1 mouse cellular context compared by ENCODE assay signal in genomic region chr2:120575121-120575520, GRCm38 (mm10).
TF ChIP-seq lines count a peak whose summit lies in the region.

No protein-coding gene starts in this region.

TF ChIP-seq in CH12.LX, 34 proteins besides CTCF, POLR2A, EP300 and RAD21:
- TF ChIP-seq MAZ (IDR thresholded peaks at IDR 0.05; ENCODE audit: low read depth, low read length) = no peak
- TF ChIP-seq IRF4 (IDR thresholded peaks at IDR 0.05; ENCODE audit: low read depth, low read length) = no peak
- TF ChIP-seq ZNF384 (IDR thresholded peaks at IDR 0.05; ENCODE audit: low read depth, low read length) = no peak
- TF ChIP-seq JUND (conservative IDR thresholded peaks at IDR 0.05; ENCODE audit: low read depth, low read length) = no peak
- TF ChIP-seq UBTF (IDR thresholded peaks at IDR 0.05; ENCODE audit: low read depth, low read length) = no peak
- TF ChIP-seq ETS1 (conservative IDR thresholded peaks at IDR 0.05; ENCODE audit: low read depth, low read length) = no peak
- no peak for TF ChIP-seq HCFC1 (IDR thresholded peaks at IDR 0.05; ENCODE audit: low read depth, low read length)
- no peak for TF ChIP-seq NRF1 (IDR thresholded peaks at IDR 0.05; ENCODE audit: low read depth, low read length)
- TF ChIP-seq MXI1 (IDR thresholded peaks at IDR 0.05; ENCODE audit: low read depth, low read length) = no peak
- no peak for TF ChIP-seq POLR2AphosphoS2 (IDR thresholded peaks at IDR 0.05; ENCODE audit: low read depth, low read length)
- TF ChIP-seq ZKSCAN1 (IDR thresholded peaks at IDR 0.05; ENCODE audit: borderline replicate concordance, low read depth, low read length) = no peak
- TF ChIP-seq RCOR1 (conservative IDR thresholded peaks at IDR 0.05; ENCODE audit: low read depth, low read length) = no peak
- TF ChIP-seq SIN3A (IDR thresholded peaks at IDR 0.05; ENCODE audit: low read length) = no peak
- TF ChIP-seq USF2 (conservative IDR thresholded peaks at IDR 0.05; ENCODE audit: low read depth, low read length) = no peak
- TF ChIP-seq E2F4 (IDR thresholded peaks at IDR 0.05; ENCODE audit: insufficient replicate concordance, low read depth, low read length) = no peak
- no peak for TF ChIP-seq MEF2A (IDR thresholded peaks at IDR 0.05; ENCODE audit: borderline replicate concordance, low read depth, low read length)
- TF ChIP-seq NELFE (IDR thresholded peaks at IDR 0.05; ENCODE audit: low read depth, low read length) = no peak
- no peak for TF ChIP-seq MAFK (IDR thresholded peaks at IDR 0.05; ENCODE audit: insufficient replicate concordance, low read length)
- TF ChIP-seq TCF12 (IDR thresholded peaks at IDR 0.05; ENCODE audit: low read depth, low read length) = no peak
